Mouse (Mus musculus): ENCODE data around the gene Adh6b.

DNA sequence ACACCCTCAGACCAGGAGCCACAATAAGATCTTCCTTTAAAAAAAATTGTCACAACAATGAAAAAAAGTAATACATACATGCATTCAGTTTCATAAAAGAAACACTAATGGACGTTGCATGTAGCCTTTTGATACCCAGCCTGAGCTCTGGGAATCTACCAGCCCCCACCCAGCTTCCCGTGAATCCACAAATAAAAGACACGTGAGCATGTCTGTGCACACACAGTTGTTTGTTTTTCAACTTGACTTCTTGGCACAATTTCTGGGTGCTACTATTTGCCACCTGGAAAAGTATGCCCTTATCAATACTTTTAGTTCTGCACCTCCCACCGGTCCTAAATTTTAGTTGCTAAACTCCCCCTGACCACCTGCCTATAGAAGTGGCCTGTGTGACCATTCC is 19.1 kb downstream of the Adh6b start:
- TF ChIP-seq POLR2AphosphoS2 (IDR thresholded peaks at IDR 0.05; ENCODE audit: insufficient read length, low read depth) (no peak), POLR2A (IDR thresholded peaks at IDR 0.05; ENCODE audit: insufficient read length, low read depth) (no peak), TCF12 (IDR thresholded peaks at IDR 0.05; ENCODE audit: insufficient read depth, poor library complexity, severe bottlenecking) (no peak), USF1 (IDR thresholded peaks at IDR 0.05; ENCODE audit: low read depth) (no peak), SRF (IDR thresholded peaks at IDR 0.05; ENCODE audit: control insufficient read depth, insufficient read length, low read depth) (no peak), MAX (IDR thresholded peaks at IDR 0.05; ENCODE audit: low read depth) (no peak), E2F4 (IDR thresholded peaks at IDR 0.05; ENCODE audit: insufficient read depth) (no peak), TCF3 (IDR thresholded peaks at IDR 0.05; ENCODE audit: insufficient read length, low read depth) (no peak), MYOG (IDR thresholded peaks at IDR 0.05; ENCODE audit: control insufficient read depth in 1 of 3, insufficient read depth in 1 of 3, insufficient read length in 2 of 3, low read depth in 2 of 3) (no peak), CEBPB (IDR thresholded peaks at IDR 0.05; ENCODE audit: insufficient read depth, poor library complexity, severe bottlenecking) (no peak), MYOD1 (IDR thresholded peaks at IDR 0.05; ENCODE audit: control insufficient read depth in 1 of 3, insufficient read length in 2 of 3, low read depth in 2 of 3) (no peak), REST (IDR thresholded peaks at IDR 0.05; ENCODE audit: insufficient read depth, insufficient read length) (no peak)
